Mouse (Mus musculus): ENCODE data around the gene Fbxo21. TPM values are rescaled to one million over a fixed set of nuclear protein-coding genes. Genes with fewer than 3 reads are reported as not detected.

Gene Fbxo21
- polyA plus RNA-seq, 1 experiment = 12.9 TPM

- Histone ChIP-seq H3K36me3 (ENCODE audit: control insufficient read depth, insufficient read depth, low read length) (no peaks in the 10 kb centered on the region), H3K27ac (ENCODE audit: insufficient read depth, low read depth, low read length) (no peak overlapping the region), H3K4me1 (ENCODE audit: control insufficient read depth, insufficient read depth, insufficient read length, low read length) (peaks cover 23% of the 10 kb centered on the region), H3K27me3 (ENCODE audit: control insufficient read depth, insufficient read depth, low read length) (peaks cover 31% of the 10 kb centered on the region), H3K4me3 (ENCODE audit: low read depth, low read length) (peak overlapping the region; percentile 63)
- WGBS = 3% methylated on average over 39 of the region's 39 CpGs
- TF ChIP-seq POLR2A (IDR thresholded peaks at IDR 0.05; ENCODE audit: low read depth, low read length) (no peak), CTCF (IDR thresholded peaks at IDR 0.05; ENCODE audit: extremely low read depth, insufficient read length, insufficient replicate concordance, low read depth, low read length) (no peak)
These were observed 50.7 kb downstream of the Fbxo21 start for GRCm38 (mm10) chr5:118027101-118027697.

DNA sequence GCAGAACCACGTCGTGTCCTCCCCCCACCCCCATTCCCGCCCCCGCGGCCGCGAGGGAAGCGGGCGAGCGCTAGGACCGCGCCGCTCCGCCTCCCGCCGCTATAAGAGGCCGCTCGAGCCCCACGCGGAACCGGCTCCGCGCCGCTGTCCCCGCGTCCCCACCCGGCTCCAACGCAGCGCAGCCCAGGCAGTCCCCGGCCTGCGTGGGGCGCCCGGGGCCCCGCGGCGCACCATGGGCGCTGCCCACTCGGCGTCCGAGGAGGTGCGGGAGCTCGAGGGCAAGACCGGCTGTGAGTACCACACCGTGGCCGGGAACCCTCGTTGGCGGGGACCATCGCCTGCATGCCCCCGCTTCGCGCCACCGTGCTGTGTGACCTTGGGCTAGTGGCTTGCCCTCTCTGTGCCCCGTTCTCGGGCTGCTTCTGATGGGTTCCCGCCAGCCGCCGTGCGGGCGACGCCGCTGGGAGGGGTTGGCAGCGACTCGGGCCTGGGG lies 51.2 kb downstream of the Fbxo21 start, which contains the start of gene Tesc:
Gene Tesc (plus strand): TSS at position 46 of the 493 bp plus-strand sequence.
- Histone ChIP-seq H3K36me3 (ENCODE audit: control insufficient read depth, insufficient read depth, low read length) (no peaks in the 10 kb centered on the region), H3K27ac (ENCODE audit: insufficient read depth, low read depth, low read length) (no peak within 1 kb of the TSS), H3K27me3 (ENCODE audit: control insufficient read depth, insufficient read depth, low read length) (peaks cover 31% of the 10 kb centered on the region), H3K4me1 (ENCODE audit: control insufficient read depth, insufficient read depth, insufficient read length, low read length) (peaks cover 23% of the 10 kb centered on the region), H3K4me3 (ENCODE audit: low read depth, low read length) (peak within 1 kb of the TSS; percentile 63)
- WGBS = 1% methylated on average over 63 of the region's 63 CpGs
- TF ChIP-seq POLR2A (IDR thresholded peaks at IDR 0.05; ENCODE audit: low read depth, low read length) (no peak), CTCF (IDR thresholded peaks at IDR 0.05; ENCODE audit: extremely low read depth, insufficient read length, insufficient replicate concordance, low read depth, low read length) (no peak)

DNA sequence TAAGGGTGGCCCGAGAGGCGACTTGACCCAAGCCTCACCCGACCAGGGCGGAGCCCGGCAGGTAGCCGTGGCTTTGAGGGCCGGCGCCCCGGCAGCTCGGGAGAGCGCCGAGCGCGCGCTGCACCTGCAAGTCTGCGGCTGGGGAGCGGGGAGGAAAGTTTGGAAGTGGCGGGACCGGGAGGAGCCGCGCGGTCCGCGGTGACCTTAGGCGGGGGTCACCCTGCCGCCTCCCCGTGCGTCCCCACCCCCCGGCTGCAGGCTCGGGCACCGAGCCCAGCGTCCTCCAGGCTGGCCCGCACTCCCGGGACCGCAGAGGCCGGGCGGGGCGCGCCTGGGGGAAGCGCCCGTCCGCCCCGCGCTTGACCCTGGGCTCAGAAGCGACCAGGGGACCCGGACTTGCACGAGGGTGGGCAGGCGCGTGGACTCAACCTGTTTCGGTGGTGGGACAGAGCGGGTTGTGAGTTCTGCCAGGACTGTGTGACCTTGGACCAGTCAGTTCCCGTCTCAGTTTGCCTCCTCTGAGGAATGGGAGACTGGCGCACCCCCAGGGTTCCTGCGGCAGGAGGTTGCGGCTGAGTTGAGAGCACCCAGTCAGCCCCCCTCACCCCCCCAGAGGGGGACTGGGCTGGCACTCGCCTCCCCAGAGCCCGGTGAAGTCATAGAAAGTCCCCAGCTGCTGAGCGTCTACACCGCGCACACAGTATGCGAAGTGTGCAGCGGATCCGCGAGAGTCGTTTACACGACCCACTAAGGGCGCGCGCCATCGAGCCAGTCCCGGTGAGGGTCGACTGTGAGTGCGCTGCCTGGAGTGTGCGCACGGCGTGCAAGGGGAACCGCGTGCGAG lies 51.9 kb downstream of the Fbxo21 start:
- WGBS = 1% methylated on average over 78 of the region's 79 CpGs
- Histone ChIP-seq H3K36me3 (ENCODE audit: control insufficient read depth, insufficient read depth, low read length) (no peaks in the 10 kb centered on the region), H3K27me3 (ENCODE audit: control insufficient read depth, insufficient read depth, low read length) (peaks cover 31% of the 10 kb centered on the region), H3K4me1 (ENCODE audit: control insufficient read depth, insufficient read depth, insufficient read length, low read length) (peaks cover 23% of the 10 kb centered on the region), H3K4me3 (ENCODE audit: low read depth, low read length) (peak overlapping the region; percentile 63), H3K27ac (ENCODE audit: insufficient read depth, low read depth, low read length) (no peak overlapping the region)
- TF ChIP-seq POLR2A (IDR thresholded peaks at IDR 0.05; ENCODE audit: low read depth, low read length) = no peak
- TF ChIP-seq CTCF (IDR thresholded peaks at IDR 0.05; ENCODE audit: extremely low read depth, insufficient read length, insufficient replicate concordance, low read depth, low read length) = no peak

DNA sequence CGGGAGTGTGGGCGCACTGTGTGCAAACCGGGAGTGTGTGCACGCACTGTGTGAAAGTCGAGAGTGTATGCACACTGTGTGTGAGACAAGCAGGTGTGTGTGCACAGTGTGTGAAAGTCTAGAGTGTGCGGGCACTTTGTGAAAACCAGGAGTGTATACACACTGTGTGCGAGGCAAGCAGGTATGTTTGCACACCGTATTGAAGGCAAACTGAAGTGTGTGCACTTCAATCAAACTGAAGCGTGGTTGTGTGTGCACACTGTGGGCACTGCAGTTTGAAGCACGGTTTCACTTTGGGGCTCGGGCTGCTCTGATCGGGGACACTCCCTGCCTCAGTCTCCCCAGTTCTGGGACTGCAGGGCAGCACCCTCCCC lies 52.5 kb downstream of the Fbxo21 start:
- no peak overlapping the region for H3K27ac ChIP-seq (ENCODE audit: insufficient read depth, low read depth, low read length)
- peaks cover 23% of the 10 kb centered on the region for H3K4me1 ChIP-seq (ENCODE audit: control insufficient read depth, insufficient read depth, insufficient read length, low read length)
- TF ChIP-seq CTCF (IDR thresholded peaks at IDR 0.05; ENCODE audit: extremely low read depth, insufficient read length, insufficient replicate concordance, low read depth, low read length) (no peak), POLR2A (IDR thresholded peaks at IDR 0.05; ENCODE audit: low read depth, low read length) (0 out of 2 replicates have a peak, but pooled peaks have one; percentile 7)
- WGBS = 2% methylated on average over 12 of the region's 12 CpGs
- peak overlapping the region; percentile 63 for H3K4me3 ChIP-seq (ENCODE audit: low read depth, low read length)
- H3K27me3 ChIP-seq (ENCODE audit: control insufficient read depth, insufficient read depth, low read length) = peaks cover 31% of the 10 kb centered on the region
- H3K36me3 ChIP-seq (ENCODE audit: control insufficient read depth, insufficient read depth, low read length) = no peaks in the 10 kb centered on the region

DNA sequence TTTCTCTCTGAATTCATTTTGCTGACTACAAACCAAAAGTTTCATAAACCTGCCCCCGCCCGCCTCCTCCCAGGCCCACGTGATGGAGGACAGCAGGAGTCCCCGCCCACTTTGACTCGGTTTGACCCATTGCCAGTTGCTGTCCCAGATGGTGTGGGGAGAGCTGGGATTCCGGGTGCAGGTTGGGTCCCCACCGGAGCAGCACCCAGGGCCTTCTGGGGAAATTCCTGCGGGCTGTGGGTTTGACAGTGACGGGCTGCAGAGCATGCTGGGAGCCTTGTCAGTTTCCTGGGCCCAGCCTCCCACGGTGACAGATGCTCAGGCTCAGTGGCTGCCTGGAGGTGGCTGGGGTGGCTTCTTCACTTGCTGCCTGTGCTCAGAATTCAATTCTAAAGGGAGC lies 52.9 kb downstream of the Fbxo21 start:
- WGBS = 4% methylated on average over 10 of the region's 10 CpGs
- no peak for TF ChIP-seq POLR2A (IDR thresholded peaks at IDR 0.05; ENCODE audit: low read depth, low read length)
- no peak for TF ChIP-seq CTCF (IDR thresholded peaks at IDR 0.05; ENCODE audit: extremely low read depth, insufficient read length, insufficient replicate concordance, low read depth, low read length)

GRCm38 (mm10) chr5:118030022-118030675 lies 53.6 kb downstream of the Fbxo21 start:
- no peak overlapping the region for H3K4me3 ChIP-seq (ENCODE audit: low read depth, low read length)
- 87% methylated on average over 9 of the region's 9 CpGs for WGBS
- H3K27ac ChIP-seq (ENCODE audit: insufficient read depth, low read depth, low read length) = no peak overlapping the region
- H3K27me3 ChIP-seq (ENCODE audit: control insufficient read depth, insufficient read depth, low read length) = peaks cover 31% of the 10 kb centered on the region
- H3K4me1 ChIP-seq (ENCODE audit: control insufficient read depth, insufficient read depth, insufficient read length, low read length) = peaks cover 23% of the 10 kb centered on the region
- H3K36me3 ChIP-seq (ENCODE audit: control insufficient read depth, insufficient read depth, low read length) = no peaks in the 10 kb centered on the region
- no peak for TF ChIP-seq POLR2A (IDR thresholded peaks at IDR 0.05; ENCODE audit: low read depth, low read length)
- TF ChIP-seq CTCF (IDR thresholded peaks at IDR 0.05; ENCODE audit: extremely low read depth, insufficient read length, insufficient replicate concordance, low read depth, low read length) = no peak

More for the DNA sequence above, 52.9 kb downstream of the Fbxo21 start:
- Histone ChIP-seq H3K4me3 (ENCODE audit: low read depth, low read length) (peak overlapping the region; percentile 63), H3K4me1 (ENCODE audit: control insufficient read depth, insufficient read depth, insufficient read length, low read length) (peaks cover 23% of the 10 kb centered on the region), H3K27ac (ENCODE audit: insufficient read depth, low read depth, low read length) (no peak overlapping the region), H3K27me3 (ENCODE audit: control insufficient read depth, insufficient read depth, low read length) (peaks cover 31% of the 10 kb centered on the region), H3K36me3 (ENCODE audit: control insufficient read depth, insufficient read depth, low read length) (no peaks in the 10 kb centered on the region)
